Mouse (Mus musculus) natural killer cell, adult 2 months (primary cell): Measurements from ENCODE around the gene Tcf25.
"Not testable (repeated sequence)": the region's sequence is repeated elsewhere in the genome, so short reads cannot be mapped to it uniquely, and the experiment has no call there.

Source experiments
- DNase-seq, 2 experiments: peaks; one replicate each; pipeline ENCODE4 v3.0.0; 2022; ENCODE audit warnings: low spot score in 2 of 2

The Tcf25 gene

DNA sequence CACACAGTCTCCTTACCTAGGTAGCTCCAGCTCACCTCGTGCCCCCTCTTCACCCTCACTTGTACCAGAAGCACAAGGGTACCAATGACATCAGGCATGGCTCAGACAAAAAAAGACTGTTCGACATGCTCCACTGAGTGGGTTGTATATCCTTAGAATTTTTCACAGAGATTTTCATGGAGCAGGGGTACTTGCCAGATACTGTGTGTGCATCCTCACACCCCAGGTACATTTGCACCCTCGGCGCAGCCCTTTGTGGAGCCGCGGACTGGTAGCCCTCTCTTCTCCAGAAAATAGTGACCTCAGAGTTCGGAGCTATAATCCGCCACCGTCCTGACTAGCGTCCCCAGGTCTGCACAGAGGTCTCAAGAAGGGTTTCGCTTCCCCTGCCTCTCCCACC, 37.2 kb downstream of the Tcf25 start:
- DNase-seq, result no peak

DNA sequence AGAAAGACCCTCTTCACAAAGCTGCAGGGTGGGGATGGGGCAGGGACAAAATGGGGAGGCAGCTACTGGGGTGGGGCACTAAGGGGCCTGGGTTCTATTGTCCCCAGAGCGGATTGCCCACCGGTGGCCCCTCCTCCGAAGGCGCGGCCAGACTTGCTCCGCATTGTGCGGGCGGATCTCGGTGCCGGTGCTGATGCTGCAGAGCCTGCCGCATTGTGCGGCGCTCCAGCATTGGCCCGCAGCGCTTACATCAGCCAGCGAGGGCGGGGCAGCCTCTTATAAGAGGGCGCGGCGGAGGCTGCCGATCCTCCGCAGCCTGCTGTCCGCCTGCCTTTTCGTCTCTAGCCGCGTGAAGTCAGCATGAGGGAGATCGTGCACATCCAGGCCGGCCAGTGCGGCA, 37.7 kb downstream of the Tcf25 start, which contains the start of gene Tubb3:
Gene Tubb3, plus strand, starts transcription at position 179 of the 400 bp plus-strand sequence.
- peak in 1 of 2 experiments; percentile 37 for DNase-seq

DNA sequence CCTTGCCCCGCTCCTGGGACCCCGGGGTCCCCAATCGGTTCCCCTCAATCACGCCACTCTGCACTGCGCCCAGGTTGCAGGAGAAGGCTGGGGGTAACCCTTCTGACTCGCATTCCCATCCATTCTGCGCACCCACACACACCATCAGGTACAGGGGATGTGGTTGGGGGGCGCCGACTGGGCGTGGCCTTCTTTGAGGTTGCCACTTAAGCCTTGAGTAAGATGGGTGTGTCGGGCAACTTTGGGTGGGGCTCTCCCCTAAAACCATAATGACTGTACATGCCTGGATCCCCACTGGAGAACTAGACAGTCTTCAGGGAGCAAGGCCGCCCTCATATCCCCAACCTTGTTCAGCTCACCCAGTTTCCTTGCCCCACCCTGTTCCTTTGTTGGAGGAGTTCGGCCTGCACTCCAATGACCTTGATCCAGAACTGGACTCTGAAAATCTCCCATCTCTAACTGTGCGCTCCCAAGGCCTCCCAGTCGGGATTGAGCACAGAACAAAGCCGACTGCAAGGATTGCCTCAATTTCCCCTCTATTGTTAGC, 38.3 kb downstream of the Tcf25 start:
- DNase-seq, result no peak

DNA sequence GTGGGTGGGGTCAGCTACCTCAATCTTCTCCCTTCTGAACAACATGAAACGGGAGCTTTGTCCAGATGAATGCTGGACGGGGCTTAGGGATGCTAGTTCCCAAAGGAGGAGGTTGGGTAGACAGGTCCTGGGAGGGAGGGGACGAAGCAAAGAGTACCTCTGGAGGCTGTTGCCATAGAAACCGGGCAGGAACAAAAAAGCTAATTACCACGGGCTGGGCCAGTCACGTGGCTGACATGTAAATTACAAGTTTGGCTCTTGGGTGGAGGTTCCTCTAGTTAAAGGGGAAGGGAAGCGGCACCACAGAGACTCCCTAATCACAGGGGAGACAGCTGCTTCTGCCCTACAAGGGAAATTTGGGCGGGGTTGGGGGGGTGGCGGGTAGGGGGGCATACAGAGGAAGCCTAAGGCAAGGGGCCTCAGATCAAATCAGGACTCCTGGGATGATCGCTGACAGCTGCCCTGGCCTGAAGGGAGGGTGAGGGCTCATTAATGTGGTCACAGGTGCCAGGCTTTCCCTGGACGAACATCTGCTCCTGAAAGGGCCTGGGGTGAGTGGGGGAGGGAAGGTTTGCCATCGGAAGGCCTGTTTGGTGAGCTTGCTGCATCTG, 39.1 kb downstream of the Tcf25 start:
- DNase-seq, result peak in 1 of 2 experiments; percentile 50

DNA sequence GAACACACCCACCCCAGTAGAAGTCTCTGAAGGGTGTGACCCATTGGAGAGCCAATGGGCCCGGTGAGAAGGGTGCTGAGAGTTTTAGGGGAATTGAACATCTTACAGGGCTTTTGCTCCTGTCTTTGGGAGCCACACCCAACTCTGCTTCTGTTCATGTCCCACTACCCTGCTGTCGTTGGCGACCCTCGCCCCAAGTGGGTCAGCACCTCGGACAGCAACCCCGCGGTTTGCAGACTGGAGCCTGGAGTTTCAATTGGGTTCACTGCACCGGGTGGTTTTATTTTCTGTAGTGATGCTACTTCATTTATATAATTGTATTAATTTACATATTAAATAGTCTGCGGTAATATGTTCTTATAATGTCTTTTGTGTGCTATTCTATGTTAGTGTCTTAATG, 40.7 kb downstream of the Tcf25 start:
- no peak for DNase-seq

DNA sequence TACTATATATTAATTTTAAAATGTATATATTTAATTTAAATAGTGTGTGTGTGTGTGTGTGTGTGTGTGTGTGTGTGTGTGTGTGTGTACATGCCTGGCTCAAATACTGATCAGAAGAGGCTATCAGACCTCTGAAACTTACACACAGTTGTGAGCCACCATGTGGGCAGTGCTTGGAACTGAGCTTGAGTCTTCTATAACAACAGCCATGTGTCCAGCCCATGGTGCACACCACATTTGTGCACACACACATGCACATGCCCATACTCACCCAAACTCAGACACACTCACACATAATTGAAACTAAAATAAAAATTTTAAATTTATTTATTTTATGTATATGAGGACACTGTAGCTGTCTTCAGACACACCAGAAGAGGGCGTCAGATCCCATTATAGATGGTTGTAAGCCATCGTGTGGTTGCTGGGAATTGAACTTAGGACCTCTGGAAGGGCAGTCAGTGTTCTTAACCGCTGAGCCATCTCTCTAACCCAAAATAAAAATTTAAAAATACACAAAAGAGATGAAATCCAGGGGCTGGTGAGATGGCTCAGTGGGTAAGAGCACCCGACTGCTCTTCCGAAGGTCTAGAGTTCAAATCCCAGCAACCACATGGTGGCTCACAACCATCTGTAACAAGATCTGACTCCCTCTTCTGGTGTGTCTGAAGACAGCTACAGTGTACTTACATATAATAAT, 41.6 kb downstream of the Tcf25 start:
- not testable (repeated sequence) for DNase-seq

DNA sequence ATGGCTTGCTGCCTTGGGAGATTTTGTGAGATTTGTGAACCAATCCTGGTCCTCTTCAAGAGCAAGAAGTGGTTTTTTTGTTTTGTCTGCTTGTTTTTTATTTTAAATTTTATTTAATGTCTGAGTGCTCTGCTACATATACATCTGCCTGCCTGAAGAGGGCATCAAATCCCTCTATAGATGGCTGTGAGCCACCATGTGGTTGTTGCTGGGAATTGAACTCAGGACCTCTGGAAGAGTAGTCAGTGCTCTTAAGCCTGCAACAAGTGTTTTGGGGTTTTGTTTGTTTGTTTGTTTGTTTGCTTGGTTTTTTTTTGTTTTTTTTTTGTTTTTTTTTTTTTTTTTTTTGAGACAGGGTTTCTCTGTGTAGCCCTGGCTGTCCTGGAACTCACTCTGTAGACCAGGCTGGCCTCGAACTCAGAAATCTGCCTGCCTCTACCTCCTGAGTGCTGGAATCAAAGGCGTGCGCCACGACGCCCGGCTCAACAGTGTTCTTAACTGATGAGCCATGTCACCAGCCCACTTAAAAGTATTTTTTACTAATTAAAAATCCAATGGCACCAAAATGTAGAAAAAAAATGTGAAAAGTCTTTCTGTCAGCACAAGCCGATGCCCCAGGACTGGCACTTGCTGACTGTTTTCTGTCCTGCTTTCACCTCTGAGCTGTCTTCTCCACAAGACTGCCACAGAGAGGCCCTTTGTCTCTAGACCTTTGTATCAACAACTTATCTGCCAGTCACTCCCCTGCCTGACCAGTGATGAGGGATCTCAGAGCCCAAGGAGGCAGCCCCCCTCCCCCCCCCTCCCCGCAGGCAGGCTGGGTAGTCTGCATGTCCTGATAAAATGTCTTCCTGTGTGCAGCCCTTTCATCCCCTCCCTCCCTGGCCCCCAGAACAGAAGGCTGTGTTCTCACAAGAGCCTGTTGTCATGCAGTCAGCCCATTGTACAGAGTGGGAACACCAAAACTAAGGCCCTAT, 42.7 kb downstream of the Tcf25 start:
- peak in 1 of 2 experiments; percentile 36 for DNase-seq

DNA sequence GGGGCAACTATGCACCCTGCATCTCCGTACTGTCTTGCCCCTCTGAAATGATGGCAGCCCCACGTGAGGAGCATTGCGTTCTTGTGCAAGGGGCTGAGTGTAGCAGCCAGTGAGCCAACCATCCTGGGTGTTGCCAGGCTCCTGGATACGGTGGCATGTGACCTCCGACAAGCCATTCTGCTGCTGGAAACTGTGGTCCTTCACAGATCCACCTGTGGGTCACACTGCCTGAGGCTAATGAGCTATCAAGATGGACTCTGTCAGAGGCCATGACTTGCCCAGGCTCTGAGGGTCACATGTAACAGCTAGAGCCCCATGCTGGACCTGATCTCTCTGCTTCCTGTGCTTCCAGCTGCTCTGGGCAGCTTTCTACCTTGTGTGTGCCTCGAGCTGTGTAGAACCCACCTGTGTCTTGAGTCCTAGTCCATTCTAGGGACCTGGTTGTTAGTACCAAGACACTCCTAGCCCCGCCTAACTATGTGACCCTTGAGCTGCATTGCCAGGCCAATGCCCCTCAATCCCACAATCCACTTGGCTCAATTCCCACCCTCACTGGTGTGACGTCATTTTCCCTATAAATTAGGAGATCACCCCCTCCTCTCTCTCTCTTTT, 43.5 kb downstream of the Tcf25 start:
- no peak for DNase-seq

DNA sequence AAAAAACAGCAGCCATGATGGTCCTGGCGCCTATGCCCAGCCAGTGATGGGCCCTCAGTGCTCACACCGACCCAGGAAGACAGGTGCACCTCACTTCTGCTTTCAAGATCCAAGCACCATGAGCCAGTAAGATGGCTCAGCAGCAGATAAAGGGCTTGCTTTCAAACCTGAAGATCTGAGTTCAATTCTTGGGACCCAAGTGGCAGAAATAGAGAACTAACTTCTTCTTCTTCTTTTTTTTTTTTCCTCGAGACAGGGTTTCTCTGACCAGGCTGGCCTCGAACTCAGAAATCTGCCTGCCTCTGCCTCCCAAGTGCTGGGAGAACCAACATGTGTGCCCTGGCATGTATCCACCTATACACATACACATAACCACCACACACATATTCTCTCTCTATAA, 46.2 kb downstream of the Tcf25 start:
- no peak for DNase-seq

DNA sequence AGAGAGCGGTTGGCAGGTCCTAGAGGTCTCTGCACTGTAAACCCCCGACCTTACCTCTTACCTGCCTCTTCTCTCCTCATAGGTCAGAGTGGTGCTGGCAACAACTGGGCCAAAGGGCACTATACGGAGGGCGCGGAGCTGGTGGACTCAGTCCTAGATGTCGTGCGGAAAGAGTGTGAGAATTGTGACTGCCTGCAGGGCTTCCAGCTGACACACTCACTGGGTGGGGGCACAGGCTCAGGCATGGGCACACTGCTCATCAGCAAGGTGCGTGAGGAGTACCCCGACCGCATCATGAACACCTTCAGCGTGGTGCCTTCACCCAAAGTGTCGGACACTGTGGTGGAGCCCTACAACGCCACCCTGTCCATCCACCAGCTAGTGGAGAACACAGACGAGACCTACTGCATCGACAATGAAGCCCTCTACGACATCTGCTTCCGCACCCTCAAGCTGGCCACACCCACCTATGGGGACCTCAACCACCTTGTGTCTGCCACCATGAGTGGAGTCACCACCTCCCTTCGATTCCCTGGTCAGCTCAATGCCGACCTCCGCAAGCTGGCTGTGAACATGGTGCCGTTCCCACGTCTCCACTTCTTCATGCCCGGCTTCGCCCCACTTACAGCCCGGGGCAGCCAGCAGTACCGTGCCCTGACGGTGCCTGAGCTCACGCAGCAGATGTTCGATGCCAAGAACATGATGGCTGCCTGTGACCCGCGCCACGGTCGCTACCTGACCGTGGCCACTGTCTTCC, 47.1 kb downstream of the Tcf25 start:
- DNase-seq, result no peak

DNA sequence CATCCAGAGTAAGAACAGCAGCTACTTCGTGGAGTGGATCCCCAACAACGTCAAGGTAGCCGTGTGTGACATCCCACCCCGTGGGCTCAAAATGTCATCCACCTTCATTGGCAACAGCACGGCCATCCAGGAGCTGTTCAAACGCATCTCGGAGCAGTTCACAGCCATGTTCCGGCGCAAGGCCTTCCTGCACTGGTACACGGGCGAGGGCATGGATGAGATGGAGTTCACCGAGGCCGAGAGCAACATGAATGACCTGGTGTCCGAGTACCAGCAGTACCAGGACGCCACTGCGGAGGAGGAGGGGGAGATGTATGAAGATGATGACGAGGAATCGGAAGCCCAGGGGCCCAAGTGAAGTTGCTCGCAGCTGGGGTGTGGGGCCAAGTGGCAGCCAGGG, 47.8 kb downstream of the Tcf25 start:
- no peak for DNase-seq

DNA sequence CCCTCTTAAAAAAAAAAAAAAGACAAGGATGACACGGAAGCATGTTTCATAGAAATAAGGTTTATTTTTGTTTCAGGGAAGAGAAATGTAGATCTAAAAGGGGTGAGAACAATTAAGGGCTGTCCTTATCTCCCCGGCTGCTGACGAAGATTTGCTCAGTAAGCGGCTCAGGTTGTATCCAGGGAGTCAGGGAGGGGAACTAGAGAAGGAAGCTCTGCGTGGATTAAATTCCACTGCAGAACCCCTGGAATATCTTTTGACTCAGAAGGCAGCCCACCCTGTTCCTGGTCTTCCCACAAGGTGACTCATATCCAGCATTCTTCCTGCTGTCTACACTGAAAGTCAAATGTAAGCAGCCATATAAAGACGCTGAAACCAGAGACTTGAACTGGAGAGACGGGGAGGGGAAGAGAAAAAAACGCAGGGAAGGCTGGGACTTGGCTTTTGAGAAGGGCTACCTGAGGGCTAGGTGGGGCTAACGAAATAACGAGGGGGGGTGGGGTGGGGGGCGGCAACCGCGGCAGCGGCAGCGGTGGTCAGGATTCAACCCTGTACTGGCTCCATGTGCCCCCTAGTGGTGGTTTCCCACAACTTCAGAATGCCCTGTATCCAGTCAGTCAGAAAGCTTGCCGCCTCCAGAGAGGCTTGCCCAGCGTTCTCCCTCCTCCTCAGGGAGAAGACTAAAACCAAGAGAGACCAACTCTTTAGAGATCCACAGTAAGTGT, 48.7 kb downstream of the Tcf25 start:
- DNase-seq, result peak; percentile 39 to 58

DNA sequence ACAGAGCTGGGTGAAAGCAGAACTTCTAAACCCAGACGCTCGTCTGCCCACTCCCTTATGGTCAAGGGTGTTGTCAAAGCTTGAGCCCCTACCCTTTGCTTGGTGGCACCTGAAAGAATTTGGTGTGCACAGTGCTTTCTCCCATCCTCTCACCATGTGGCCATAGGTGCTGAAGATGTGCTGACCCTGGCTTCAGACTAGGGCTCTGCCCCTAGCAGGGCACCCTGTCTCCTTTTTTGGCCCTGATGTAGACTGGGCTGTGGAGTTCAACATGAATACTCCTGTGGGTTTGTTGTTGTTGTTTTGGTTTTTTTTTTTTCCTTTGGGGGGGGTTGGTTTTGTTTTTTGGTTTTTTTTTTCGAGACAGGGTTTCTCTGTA, 49.2 kb downstream of the Tcf25 start:
- no peak for DNase-seq

DNA sequence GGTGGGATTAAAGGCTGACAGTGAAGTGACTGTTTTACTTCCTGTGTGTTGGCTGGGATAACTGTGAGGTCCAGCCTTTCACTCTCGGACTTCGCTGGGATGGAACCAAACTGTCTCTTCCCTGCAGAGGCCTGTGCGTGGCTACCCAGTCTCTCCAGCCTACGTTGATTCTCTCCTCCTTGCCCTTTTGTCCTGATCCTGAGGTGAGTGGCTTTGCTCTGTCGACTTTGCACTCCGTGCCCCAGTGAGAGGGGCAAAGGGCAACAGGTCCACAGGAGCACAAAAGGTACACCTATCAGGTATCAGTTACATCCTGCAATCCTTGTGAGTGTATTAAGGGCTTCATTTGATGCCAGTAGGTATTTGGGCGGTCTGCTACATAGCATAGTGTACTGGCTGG, 49.9 kb downstream of the Tcf25 start, which contains the start of gene Def8:
Gene Def8, plus strand, starts transcription at position 87 of the 400 bp plus-strand sequence.
- DNase-seq, result no peak

DNA sequence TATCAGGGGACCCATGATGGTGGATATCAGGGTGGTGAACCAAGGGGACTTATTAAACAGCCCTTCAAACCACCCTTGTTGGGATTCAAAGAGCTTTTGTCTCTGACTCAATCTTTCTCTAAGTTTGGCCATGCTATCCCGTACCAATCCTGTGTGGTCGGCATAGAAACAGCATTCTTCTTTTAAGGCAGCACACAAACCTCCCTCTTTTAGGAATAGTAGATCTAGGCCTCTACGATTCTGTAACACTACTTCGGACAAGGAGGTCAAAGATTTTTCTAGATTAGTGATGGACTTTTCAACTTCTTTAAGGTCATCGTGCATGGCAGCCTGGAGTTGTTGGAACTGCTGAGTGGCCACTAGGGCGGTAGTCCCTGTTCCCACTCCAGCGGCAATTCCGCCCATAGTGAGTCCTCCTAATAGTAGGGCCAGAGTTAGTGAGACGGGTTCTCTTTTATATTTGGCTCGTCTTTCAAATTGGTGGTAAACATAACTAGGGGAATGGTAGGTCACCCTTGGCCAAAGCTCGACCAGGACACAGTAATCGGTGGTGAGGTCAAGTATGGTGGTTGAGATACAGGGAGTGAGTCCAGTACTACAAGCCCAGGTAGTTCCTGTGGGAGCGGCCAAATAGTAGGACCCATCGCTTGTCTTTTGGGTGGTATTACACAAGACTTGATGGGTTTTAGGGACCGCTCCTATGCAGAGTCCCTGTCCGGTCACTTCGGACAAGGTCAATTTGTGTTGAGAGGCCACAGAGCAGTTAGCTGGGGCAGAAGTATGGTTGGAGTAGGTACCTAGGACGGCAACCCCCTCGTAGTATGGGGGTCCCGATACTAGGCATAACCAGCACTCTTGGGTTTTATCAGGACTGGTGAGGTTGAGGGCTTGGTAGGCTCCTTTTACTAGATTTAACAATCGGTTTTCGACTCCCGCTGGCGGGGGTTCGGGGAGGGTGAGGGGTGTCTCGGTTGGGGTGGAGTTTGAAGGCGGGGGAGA, 53.3 kb downstream of the Tcf25 start:
- no peak for DNase-seq

DNA sequence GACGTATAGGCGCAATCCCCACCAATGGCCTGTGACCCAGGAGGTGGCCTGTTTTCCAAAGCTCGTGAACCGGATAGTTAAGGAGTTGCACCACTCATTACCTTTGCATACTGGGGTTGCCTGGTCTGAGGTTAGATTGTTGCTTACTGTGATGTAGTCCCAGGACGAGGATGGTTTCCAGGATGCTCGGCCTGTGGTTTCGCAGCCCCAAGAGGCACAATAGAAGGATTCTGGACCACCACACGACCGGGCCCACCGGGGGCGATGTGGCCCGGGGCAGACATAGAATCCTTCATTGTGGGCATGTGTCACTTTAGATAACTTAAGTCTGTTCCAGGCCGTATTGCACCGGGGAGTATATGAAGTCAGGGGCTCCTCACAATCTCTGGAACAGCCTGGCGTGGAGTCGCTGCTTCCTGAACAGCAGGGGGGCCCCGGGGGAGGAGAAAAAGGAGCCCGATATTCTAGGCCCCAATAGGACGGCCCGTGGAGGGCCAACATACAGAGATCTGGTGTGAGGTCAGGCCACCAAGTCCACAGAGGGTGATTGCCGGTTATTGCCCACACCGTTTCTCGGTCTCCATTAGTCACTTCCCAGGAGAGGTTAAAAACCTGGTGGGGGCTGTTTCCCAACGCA, 54.2 kb downstream of the Tcf25 start:
- DNase-seq, result no peak

DNA sequence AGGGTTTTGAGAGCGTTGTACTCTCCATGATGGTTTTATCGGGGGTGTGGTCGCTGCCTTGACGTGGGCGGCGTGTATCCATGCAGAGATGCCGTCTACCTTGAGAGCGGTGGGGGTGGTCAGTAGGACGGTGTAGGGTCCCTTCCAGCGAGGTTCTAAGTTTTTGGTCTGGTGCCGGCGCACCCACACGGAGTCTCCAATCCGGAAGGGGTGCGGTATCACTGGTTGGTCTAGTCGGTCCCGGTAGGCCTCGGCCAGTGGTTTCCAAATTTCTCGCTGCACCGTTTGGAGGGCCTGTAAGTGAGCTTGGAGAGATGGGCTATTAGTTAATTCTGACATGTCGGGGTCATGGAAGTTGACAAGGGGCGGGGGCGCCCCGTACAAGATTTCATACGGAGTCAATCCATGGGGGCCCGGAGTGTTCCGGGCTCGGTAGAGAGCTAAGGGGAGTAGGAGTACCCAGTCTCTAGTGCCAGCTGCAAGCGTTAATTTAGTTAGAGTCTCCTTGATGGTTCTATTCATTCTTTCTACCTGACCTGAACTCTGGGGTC, 54.9 kb downstream of the Tcf25 start:
- DNase-seq, result no peak
